Mouse (Mus musculus) bone marrow, adult 2 months (tissue): ENCODE data around the gene Olfr672. TPM values are rescaled to one million over a fixed set of nuclear protein-coding genes. Genes with fewer than 3 reads are reported as not detected.
"Not testable (repeated sequence)": the region's sequence is repeated elsewhere in the genome, so short reads cannot be mapped to it uniquely, and the experiment has no call there.

ENCODE experiments used
- H3K27ac ChIP-seq: fragments of 200-500 bp; 2 replicates; pipeline ENCODE4 v1.5.1; 2012; ENCODE audit warnings: low read depth, mild to moderate bottlenecking, control low read depth, inconsistent platforms, low read length; ENCODE audit not compliant: control insufficient read depth, poor library complexity, insufficient read depth
- H3K4me1 ChIP-seq: fragments of 200-500 bp; 2 replicates; pipeline ENCODE4 v1.6.1; 2011; ENCODE audit warnings: low read length; ENCODE audit not compliant: control insufficient read depth, insufficient read depth
- H3K4me3 ChIP-seq: fragments of 200-500 bp; replicated peaks from 2 replicates; pipeline ENCODE3; 2011; ENCODE audit warnings: mild to moderate bottlenecking, low read depth, low read length, control low read depth; ENCODE audit not compliant: control insufficient read depth
- CTCF ChIP-seq: fragments of 200-500 bp; IDR thresholded peaks from 2 replicates; pipeline ENCODE4 v1.5.1; 2011; ENCODE audit warnings: low read length, control low read depth; ENCODE audit not compliant: control insufficient read depth, insufficient read depth
- POLR2A ChIP-seq: fragments of 200-500 bp; IDR thresholded peaks from 2 replicates; pipeline ENCODE4 v1.6.1; 2011; ENCODE audit warnings: low read depth, mild to moderate bottlenecking, control low read depth, low read length, borderline replicate concordance; ENCODE audit not compliant: control insufficient read depth
- WGBS: fragments of 180-500 bp; shearing (Covaris S2); methylation state at CpG from one replicate; pipeline ENCODE4 v1.1.7; 2018; 5-methylcytosine and 5-hydroxymethylcytosine counted together
- polyA plus RNA-seq: library from polyadenylated mRNA; stranded (reverse); fragments of >200 nt; gene quantifications from 2 replicates; pipeline ENCODE4 v1.2.4, GENCODE M21; 2011; ENCODE audit warnings: low replicate concordance; ENCODE audit not compliant: missing spikeins, insufficient read depth, insufficient read length

The Olfr672 gene
- polyA plus RNA-seq, result not detected in 2 replicates

GRCm38 (mm10) chr7:105001929-105002328 is at the start of gene Olfr672:
Gene Olfr672 (minus strand): TSS chr7:105002029.
- Histone ChIP-seq H3K4me3 (no peak within 1 kb of the TSS), H3K4me1 (no peaks in the 10 kb centered on the region), H3K27ac (no peak within 1 kb of the TSS)
- TF ChIP-seq CTCF (no peak), POLR2A (no peak)

- not testable (repeated sequence) for H3K27ac ChIP-seq, H3K4me1 ChIP-seq, H3K4me3 ChIP-seq
- 48% methylated on average over 5 of the region's 5 CpGs for WGBS
These were observed 32.0 kb upstream of the Olfr672 start for GRCm38 (mm10) chr7:105033836-105034235.

- TF ChIP-seq CTCF, result no peak
- TF ChIP-seq POLR2A, result no peak
- no peaks in the 10 kb centered on the region for H3K4me1 ChIP-seq
- no peak within 1 kb of the TSS for H3K27ac ChIP-seq
- no peak within 1 kb of the TSS for H3K4me3 ChIP-seq
These were observed 30.6 kb upstream of the Olfr672 start, which contains the start of gene Olfr676 for GRCm38 (mm10) chr7:105032398-105032797. Gene Olfr676 (plus strand): TSS chr7:105032698.

GRCm38 (mm10) chr7:105028360-105028759 is 26.5 kb upstream of the Olfr672 start, which contains the start of gene Olfr675:
Gene Olfr675 (minus strand): TSS chr7:105028460.
- TF ChIP-seq POLR2A (no peak), CTCF (no peak)
- H3K4me1 ChIP-seq, result no peaks in the 10 kb centered on the region
- H3K4me3 ChIP-seq, result no peak within 1 kb of the TSS
- H3K27ac ChIP-seq, result no peak within 1 kb of the TSS
- 54% methylated on average over 1 of the region's 1 CpGs for WGBS

- no peaks in the 10 kb centered on the region for H3K4me1 ChIP-seq
- TF ChIP-seq CTCF (no peak), POLR2A (no peak)
- no peak overlapping the region for H3K27ac ChIP-seq
- WGBS, result 71% methylated on average over 1 of the region's 1 CpGs
- H3K4me3 ChIP-seq, result no peak overlapping the region
These were observed 20.7 kb upstream of the Olfr672 start for GRCm38 (mm10) chr7:105022530-105022929.

- Histone ChIP-seq H3K4me1 (no peaks in the 10 kb centered on the region), H3K27ac (no peak within 1 kb of the TSS), H3K4me3 (no peak within 1 kb of the TSS)
- TF ChIP-seq POLR2A (no peak), CTCF (no peak)
- WGBS, result 68% methylated on average over 1 of the region's 1 CpGs
These were observed 22.8 kb downstream of the Olfr672 start, which contains the start of gene Olfr671 for GRCm38 (mm10) chr7:104979026-104979425. Gene Olfr671 (minus strand): TSS chr7:104979126.

GRCm38 (mm10) chr7:104972507-104972906 is 29.3 kb downstream of the Olfr672 start:
- H3K4me1 ChIP-seq, H3K4me3 ChIP-seq, H3K27ac ChIP-seq: not testable (repeated sequence)
- WGBS, result 59% methylated on average over 2 of the region's 2 CpGs

- Histone ChIP-seq H3K4me1 (no peaks in the 10 kb centered on the region), H3K27ac (no peak within 1 kb of the TSS), H3K4me3 (no peak within 1 kb of the TSS)
- no peak for TF ChIP-seq POLR2A
- TF ChIP-seq CTCF, result no peak
- 58% methylated on average over 1 of the region's 1 CpGs for WGBS
These were observed 39.3 kb downstream of the Olfr672 start, which contains the start of gene Olfr670 for GRCm38 (mm10) chr7:104962520-104962919. Gene Olfr670 (minus strand): TSS chr7:104962620.

GRCm38 (mm10) chr7:104950234-104950633 is 51.6 kb downstream of the Olfr672 start:
- not testable (repeated sequence) for H3K27ac ChIP-seq, H3K4me3 ChIP-seq, H3K4me1 ChIP-seq
- 90% methylated on average over 16 of the region's 16 CpGs for WGBS

Other genes with a start within 250 kb of the Olfr672 start
- gene Usp17le, start 224.6 kb downstream of the Olfr672 start, polyA plus RNA-seq, result not detected in 2 replicates
- not detected in 2 replicates for gene Usp17lb, start 159.4 kb downstream of the Olfr672 start, polyA plus RNA-seq
- not detected in 2 replicates for gene Usp17la, start 145.0 kb downstream of the Olfr672 start, polyA plus RNA-seq
- not detected in 2 replicates for gene Olfr665, start 124.0 kb downstream of the Olfr672 start, polyA plus RNA-seq
- not detected in 2 replicates for gene Olfr666, start 106.1 kb downstream of the Olfr672 start, polyA plus RNA-seq
- not detected in 2 replicates for gene Olfr667, start 80.5 kb downstream of the Olfr672 start, polyA plus RNA-seq
- not detected in 2 replicates for gene Olfr668, start 74.0 kb downstream of the Olfr672 start, polyA plus RNA-seq
- gene Olfr669, start 67.8 kb downstream of the Olfr672 start, polyA plus RNA-seq, result not detected in 2 replicates
- not detected in 2 replicates for gene Olfr670, start 39.4 kb downstream of the Olfr672 start, polyA plus RNA-seq
- not detected in 2 replicates for gene Olfr671, start 22.9 kb downstream of the Olfr672 start, polyA plus RNA-seq
- gene Olfr675, start 26.4 kb upstream of the Olfr672 start, polyA plus RNA-seq, result not detected in 2 replicates
- not detected in 2 replicates for gene Olfr676, start 30.7 kb upstream of the Olfr672 start, polyA plus RNA-seq
- not detected in 2 replicates for gene Olfr677, start 49.3 kb upstream of the Olfr672 start, polyA plus RNA-seq
- gene Olfr678, start 62.4 kb upstream of the Olfr672 start, polyA plus RNA-seq, result not detected in 2 replicates
- gene Olfr679, start 79.2 kb upstream of the Olfr672 start, polyA plus RNA-seq, result not detected in 2 replicates
- gene Olfr680-ps1, start 90.8 kb upstream of the Olfr672 start, polyA plus RNA-seq, result not detected in 2 replicates
- not detected in 2 replicates for gene Olfr681, start 114.8 kb upstream of the Olfr672 start, polyA plus RNA-seq
- not detected in 2 replicates for gene Olfr683, start 145.0 kb upstream of the Olfr672 start, polyA plus RNA-seq
- not detected in 2 replicates for gene Olfr684, start 161.6 kb upstream of the Olfr672 start, polyA plus RNA-seq
- not detected in 2 replicates for gene Olfr685, start 184.0 kb upstream of the Olfr672 start, polyA plus RNA-seq
- not detected in 2 replicates for gene Olfr686, start 205.5 kb upstream of the Olfr672 start, polyA plus RNA-seq